Mouse (Mus musculus) liver, embryonic 16.5 days (tissue): ENCODE results near the gene Gse1. TPM values are rescaled to one million over a fixed set of nuclear protein-coding genes. Genes with fewer than 3 reads are reported as not detected.

Experiments
- ATAC-seq: fragments of 200-750 bp; cut with Nextera tagmentation; 2 replicates; pipeline ENCODE4 v1.8.0; 2017; ENCODE audit warnings: low read depth, mild to moderate bottlenecking, moderate number of reproducible peaks, moderate library complexity
- H3K27ac ChIP-seq: fragments of 300-500 bp; sonication (generic); 2 replicates; pipeline ENCODE4 v1.5.1; 2014; ENCODE audit warnings: mild to moderate bottlenecking, low read length
- H3K27me3 ChIP-seq: fragments of 300-500 bp; sonication (generic); 2 replicates; pipeline ENCODE4 v1.6.1; 2014; ENCODE audit warnings: low read depth, low read length, mixed read lengths; ENCODE audit not compliant: control insufficient read depth, insufficient read depth
- H3K36me3 ChIP-seq: fragments of 300-500 bp; sonication (generic); 2 replicates; pipeline ENCODE4 v1.6.1; 2014; ENCODE audit warnings: mild to moderate bottlenecking; ENCODE audit not compliant: control insufficient read depth, insufficient read depth
- H3K4me1 ChIP-seq: fragments of 300-500 bp; sonication (generic); 2 replicates; pipeline ENCODE4 v1.6.1; 2014; ENCODE audit warnings: low read depth, low read length, mixed read lengths; ENCODE audit not compliant: control insufficient read depth
- H3K4me2 ChIP-seq: fragments of 300-500 bp; sonication (generic); 2 replicates; pipeline ENCODE4 v1.6.1; 2014; ENCODE audit warnings: low read depth, low read length, mixed read lengths
- H3K4me3 ChIP-seq: fragments of 300-500 bp; sonication (generic); 2 replicates; pipeline ENCODE4 v1.5.1; 2014; ENCODE audit warnings: low read depth, mild to moderate bottlenecking, low read length
- H3K9ac ChIP-seq: fragments of 300-500 bp; sonication (generic); 2 replicates; pipeline ENCODE4 v1.6.1; 2014; ENCODE audit warnings: low read depth, low read length
- H3K9me3 ChIP-seq: fragments of 300-500 bp; sonication (generic); replicated peaks from 2 replicates; pipeline ENCODE4 v1.6.1; 2016; ENCODE audit warnings: low read length; ENCODE audit not compliant: control insufficient read depth
- WGBS: fragments of 180-500 bp; shearing (Covaris S2); extraction: QIAGEN DNeasy Blood & Tissue Kit; methylation state at CpG from one replicate; pipeline ENCODE4 v1.1.7; 2014; ENCODE audit not compliant: insufficient replicate concordance; 5-methylcytosine and 5-hydroxymethylcytosine counted together
- polyA plus RNA-seq: library from polyadenylated mRNA; unstranded; fragments of >200 nt; fragmentation: Nextera tagmentation; extraction: Ambion mirVana; gene quantifications from 2 replicates; pipeline ENCODE4 v1.2.1, GENCODE M21; 2015

Gse1 gene
- polyA plus RNA-seq, 1 experiment from 2014 or later, result 9.5 TPM

DNA sequence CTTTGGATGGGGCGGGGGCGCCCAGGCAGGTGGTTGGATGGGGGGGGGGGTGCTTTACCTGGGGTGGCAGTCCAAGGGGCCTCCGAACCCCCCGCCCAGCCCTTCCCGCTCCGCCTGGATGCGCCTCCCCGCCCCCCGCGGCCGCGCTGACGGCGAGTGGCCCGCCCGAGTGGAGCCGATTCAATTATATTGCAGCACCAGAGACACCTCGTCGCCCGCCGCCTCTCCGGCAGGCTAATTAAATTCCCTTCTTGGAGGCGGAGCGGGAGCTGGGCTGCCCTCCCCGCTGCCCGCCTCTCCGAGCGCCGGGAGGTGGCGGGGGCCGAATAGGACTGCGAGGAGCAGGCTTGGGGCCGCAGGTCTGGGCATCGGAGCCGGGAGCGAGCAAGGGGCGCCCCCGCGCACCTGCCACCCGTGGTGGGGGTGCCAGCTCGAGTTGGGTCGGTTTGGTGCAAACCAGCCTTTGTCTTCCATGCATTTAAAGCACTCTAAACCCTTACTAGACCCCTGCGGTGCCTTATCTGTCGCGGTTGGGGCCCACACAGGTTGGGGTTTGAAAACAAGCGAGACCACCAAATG lies 309.7 kb downstream of the Gse1 start:
- Histone ChIP-seq H3K4me3 (peak overlapping the region; percentile 95), H3K4me1 (peaks cover 89% of the 10 kb centered on the region), H3K9me3 (no peaks in the 10 kb centered on the region), H3K9ac (peak overlapping the region; percentile 94), H3K36me3 (no peaks in the 10 kb centered on the region), H3K27me3 (no peaks in the 10 kb centered on the region), H3K4me2 (peak overlapping the region; percentile 99), H3K27ac (peak overlapping the region; percentile 95)
- ATAC-seq, result peak; percentile 0; the same call in 1 of the 2 replicates
- WGBS, result 0% methylated on average over 46 of the region's 46 CpGs

DNA sequence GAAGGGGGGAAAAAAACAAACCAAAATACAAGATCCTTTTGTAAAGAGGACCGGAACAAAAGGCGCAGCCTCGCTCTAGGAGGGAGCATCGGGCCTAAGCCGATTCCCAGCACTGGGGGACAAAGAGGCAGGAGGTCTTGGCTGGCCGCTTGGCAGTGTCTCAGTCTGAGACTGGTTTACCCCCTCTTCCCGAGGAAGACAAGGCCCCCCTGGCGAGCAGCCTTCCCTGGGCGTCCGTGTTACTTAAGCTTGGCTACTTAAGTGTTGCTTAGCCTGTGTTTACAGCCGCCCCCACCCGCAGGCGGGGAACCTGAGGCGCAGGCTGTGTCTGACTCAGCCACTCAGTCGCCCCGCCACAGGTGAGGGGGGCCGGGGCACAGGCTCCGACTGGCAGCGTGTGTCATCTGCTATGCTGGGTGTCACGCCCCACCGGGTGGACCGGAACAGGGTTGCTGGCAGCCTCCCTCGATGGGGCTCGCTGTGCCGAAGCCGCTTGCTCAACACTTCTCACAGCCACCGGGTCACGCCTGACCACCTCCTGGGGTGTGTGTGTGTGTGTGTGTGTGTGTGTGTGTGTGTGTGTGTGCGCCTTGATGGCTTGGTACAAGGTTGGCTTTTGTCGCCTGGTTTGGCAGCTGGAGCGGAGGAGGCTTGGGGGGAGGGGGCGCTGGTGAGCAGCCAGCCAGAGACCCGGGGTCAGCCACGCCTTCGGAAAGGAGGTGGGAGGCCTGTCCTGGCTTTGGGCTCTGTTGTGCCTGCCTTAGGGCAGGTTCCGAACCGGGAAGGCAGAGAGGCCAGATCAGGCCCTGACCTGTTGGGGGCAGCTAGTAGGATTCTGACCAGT lies 310.4 kb downstream of the Gse1 start:
- Histone ChIP-seq H3K9me3 (no peaks in the 10 kb centered on the region), H3K27me3 (no peaks in the 10 kb centered on the region), H3K27ac (peak overlapping the region; percentile 95), H3K9ac (peak overlapping the region; percentile 94), H3K4me1 (peaks cover 92% of the 10 kb centered on the region), H3K4me2 (peak overlapping the region; percentile 99), H3K36me3 (no peaks in the 10 kb centered on the region), H3K4me3 (peak overlapping the region; percentile 95)
- WGBS, result under 1% methylated on average over 37 of the region's 37 CpGs
- ATAC-seq, result peak; percentile 10

DNA sequence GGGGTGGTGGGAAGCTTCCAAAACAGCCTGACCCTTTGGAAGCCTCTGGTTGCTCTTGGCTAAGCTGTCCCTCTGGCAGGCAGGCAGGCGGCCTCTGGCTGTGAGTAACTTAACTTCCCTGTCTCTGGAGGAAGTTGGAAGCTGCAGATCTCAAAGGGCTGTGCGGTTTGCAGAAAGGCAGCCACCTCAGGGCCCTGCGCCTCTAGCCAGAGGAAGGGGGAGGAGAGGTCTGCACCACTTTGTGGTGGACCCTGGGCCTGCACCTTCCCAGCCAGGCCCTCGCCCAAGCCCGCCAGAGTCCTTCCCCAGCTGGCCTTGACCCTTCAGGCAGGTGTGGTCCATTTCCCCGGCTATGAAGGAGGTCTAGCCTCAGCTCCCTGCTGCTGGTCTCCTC lies 311.1 kb downstream of the Gse1 start:
- 11% methylated on average over 6 of the region's 6 CpGs for WGBS
- Histone ChIP-seq H3K9ac (peak overlapping the region; percentile 94), H3K36me3 (no peaks in the 10 kb centered on the region), H3K27me3 (no peaks in the 10 kb centered on the region), H3K4me2 (peak overlapping the region; percentile 99), H3K4me3 (peak overlapping the region; percentile 95), H3K9me3 (no peaks in the 10 kb centered on the region), H3K4me1 (peaks cover 92% of the 10 kb centered on the region), H3K27ac (peak overlapping the region; percentile 95)
- ATAC-seq, result no peak

DNA sequence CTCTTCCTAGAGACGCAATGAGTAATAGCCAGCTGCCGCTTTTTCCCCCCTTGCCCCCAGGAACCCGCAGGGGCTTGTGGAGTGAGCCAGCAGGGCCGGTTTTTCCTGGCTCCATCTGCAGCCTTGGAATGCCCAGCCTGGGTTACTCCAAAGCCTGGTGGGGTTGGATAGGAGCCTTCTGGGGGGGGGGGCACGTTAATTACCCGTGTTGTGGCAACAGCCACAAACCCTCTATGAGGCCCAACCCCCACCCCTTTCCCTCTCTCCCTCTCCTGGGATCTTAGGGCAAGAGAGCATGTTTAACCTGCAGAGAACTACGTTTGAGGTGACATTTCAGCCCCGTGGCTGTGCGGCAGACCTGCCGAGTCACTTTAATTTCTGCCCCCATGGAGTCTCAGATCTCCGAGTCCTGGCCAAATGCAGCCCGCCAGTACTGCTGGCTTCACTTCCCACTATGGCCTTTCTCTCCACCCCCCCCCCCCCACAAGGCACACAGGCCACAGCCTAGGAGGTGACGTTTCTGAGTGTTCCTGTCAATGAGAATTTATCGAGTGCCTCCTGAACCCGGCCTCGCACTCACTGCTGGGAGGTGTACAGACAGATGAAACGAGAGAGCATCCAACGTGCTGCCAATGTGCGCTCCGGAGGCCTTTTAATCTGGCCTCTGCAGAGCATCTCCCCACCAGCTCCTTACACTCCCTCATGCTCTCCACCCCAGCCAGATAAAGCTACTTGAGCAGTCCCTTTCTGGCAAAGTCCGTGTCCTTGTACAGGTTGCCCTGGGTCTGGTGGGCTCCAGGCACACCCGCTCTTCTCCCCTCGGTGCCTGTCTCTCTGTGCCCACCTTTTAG lies 311.7 kb downstream of the Gse1 start:
- Histone ChIP-seq H3K4me2 (peak overlapping the region; percentile 99), H3K4me1 (peaks cover 92% of the 10 kb centered on the region), H3K27ac (peak overlapping the region; percentile 95), H3K4me3 (peak overlapping the region; percentile 95), H3K9ac (peak overlapping the region; percentile 94), H3K27me3 (no peaks in the 10 kb centered on the region), H3K9me3 (no peaks in the 10 kb centered on the region), H3K36me3 (no peaks in the 10 kb centered on the region; the same call in 1 of the 2 replicates)
- WGBS, result 10% methylated on average over 23 of the region's 23 CpGs
- peak; percentile 37 for ATAC-seq

DNA sequence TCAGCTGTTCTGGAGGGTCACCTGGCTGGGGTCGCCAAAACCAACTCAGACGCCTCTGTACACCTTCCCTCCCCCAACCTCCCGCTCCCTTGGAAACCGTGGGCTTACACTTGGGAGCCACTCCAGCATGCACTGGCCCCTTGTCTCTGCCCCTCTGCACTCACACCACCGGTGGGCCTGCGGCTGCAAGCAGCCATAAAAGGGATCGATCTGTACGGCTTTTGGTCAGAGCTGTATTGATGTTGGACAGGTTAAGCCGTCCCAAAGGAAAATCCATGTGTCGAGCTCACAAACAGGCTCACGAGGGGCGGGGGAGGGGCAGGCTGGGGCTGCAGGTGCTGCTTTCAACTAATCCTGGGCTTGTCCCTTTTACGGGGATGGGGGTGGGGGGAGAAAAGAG lies 314.7 kb downstream of the Gse1 start:
- Histone ChIP-seq H3K27me3 (no peaks in the 10 kb centered on the region), H3K27ac (peak overlapping the region; percentile 64), H3K4me1 (peaks cover 96% of the 10 kb centered on the region), H3K36me3 (peaks cover 2% of the 10 kb centered on the region; the same call in 1 of the 2 replicates), H3K4me3 (no peak overlapping the region), H3K9ac (no peak overlapping the region), H3K9me3 (no peaks in the 10 kb centered on the region), H3K4me2 (no peak overlapping the region)
- 61% methylated on average over 13 of the region's 13 CpGs for WGBS
- ATAC-seq, result no peak

DNA sequence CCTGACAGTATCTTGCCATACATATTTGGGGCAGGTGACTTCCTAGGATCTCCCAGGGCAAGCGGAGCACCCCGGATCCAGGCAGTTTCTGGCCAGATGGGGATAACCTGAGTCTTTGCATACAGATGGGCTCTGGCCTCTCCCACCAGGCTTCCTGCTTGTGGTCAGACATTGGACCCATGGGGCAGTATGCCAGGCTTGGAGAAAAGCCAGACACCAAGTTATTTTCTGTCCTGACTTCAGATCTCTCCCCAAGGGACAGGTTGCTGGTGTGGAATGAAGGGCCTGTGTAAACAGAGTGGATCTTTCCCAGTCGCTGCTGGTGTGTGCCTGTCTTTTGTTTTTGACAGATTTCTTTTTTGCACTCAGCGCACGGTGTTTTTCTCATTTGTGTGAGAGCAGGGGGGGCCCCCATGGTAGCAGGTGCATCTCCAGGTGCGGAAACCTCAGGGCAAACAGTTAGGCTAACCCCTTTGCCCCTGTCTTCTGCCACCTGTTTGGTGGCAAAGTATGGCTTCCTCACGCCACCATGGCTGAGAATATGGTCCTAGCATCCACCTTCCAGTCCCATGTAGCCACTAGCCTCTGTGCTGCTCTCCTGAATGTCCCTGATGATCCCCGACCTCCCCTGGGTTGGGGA lies 315.3 kb downstream of the Gse1 start:
- no peak overlapping the region for H3K4me3 ChIP-seq
- WGBS, result 73% methylated on average over 8 of the region's 8 CpGs
- no peak for ATAC-seq
- peaks cover 2% of the 10 kb centered on the region; the same call in 1 of the 2 replicates for H3K36me3 ChIP-seq
- no peaks in the 10 kb centered on the region for H3K27me3 ChIP-seq
- peak overlapping the region; percentile 11; the same call in 1 of the 2 replicates for H3K4me2 ChIP-seq
- H3K9ac ChIP-seq, result 0 out of 2 replicates have a peak overlapping the region, but pooled peaks have one; percentile 24
- H3K4me1 ChIP-seq, result peaks cover 92% of the 10 kb centered on the region
- H3K9me3 ChIP-seq, result no peaks in the 10 kb centered on the region
- peak overlapping the region; percentile 69; the same call in 1 of the 2 replicates for H3K27ac ChIP-seq

DNA sequence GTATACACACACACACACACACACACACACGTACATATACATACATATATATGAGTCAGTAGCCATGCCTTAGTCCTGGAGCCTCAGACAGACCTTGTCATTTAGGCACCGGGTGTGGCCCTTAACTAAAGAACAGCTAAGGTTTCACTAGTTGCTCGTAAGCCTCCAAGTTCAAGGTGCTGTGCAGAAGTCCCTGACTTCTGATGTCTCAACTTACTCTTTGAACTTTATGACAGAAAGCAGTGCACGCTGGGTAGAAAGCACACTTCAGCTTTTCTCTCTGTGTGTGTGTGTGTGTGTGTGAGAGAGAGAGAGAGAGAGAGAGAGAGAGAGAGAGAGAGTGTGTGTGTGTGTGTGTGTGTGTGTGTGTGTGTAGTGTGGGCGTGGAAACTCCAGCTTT lies 315.9 kb downstream of the Gse1 start:
- peak overlapping the region; percentile 11; the same call in 1 of the 2 replicates for H3K4me2 ChIP-seq

DNA sequence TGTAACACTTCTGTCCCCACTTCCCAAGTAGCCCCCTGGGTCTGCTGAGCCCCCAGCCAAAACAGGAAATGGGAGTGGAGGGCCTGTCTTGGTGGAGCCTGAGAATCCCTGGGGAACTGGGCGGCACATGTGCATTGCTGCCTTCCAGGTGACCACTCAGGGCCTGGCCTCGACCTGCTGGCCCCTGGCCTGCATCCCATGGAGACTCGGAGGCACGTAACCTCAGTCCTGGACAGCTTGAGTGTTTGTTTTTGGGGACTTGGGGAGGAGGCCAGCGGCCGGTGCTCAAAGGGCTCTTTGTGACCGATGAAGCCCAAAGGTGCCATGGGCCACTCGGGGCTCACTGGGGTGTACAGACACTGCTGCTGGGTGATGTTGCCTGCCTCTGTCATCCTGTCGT lies 319.3 kb downstream of the Gse1 start:
- 76% methylated on average over 9 of the region's 9 CpGs for WGBS
- H3K4me1 ChIP-seq, result peaks cover 61% of the 10 kb centered on the region
- peak; percentile 40 for ATAC-seq
- H3K27ac ChIP-seq, result no peak overlapping the region
- H3K9me3 ChIP-seq, result no peaks in the 10 kb centered on the region
- H3K4me3 ChIP-seq, result no peak overlapping the region
- no peaks in the 10 kb centered on the region for H3K27me3 ChIP-seq
- H3K36me3 ChIP-seq, result peaks cover 2% of the 10 kb centered on the region
- H3K4me2 ChIP-seq, result no peak overlapping the region
- no peak overlapping the region for H3K9ac ChIP-seq

More for the DNA sequence above, 315.9 kb downstream of the Gse1 start:
- Histone ChIP-seq H3K27ac (peak overlapping the region; percentile 69; the same call in 1 of the 2 replicates), H3K27me3 (no peaks in the 10 kb centered on the region), H3K4me1 (peaks cover 88% of the 10 kb centered on the region), H3K9me3 (no peaks in the 10 kb centered on the region), H3K9ac (no peak overlapping the region), H3K36me3 (peaks cover 2% of the 10 kb centered on the region), H3K4me3 (no peak overlapping the region)
- 58% methylated on average over 5 of the region's 5 CpGs for WGBS
- ATAC-seq, result no peak
